Mouse (Mus musculus): ENCODE measurements around the gene Bbs1. TPM values are rescaled to one million over a fixed set of nuclear protein-coding genes. Genes with fewer than 3 reads are reported as not detected.
A peak's percentile ranks its signal among the peaks of the same experiment; 100 is the strongest.

Bbs1 gene
- polyA plus RNA-seq, 1 experiment from 2014 or later = 6.4 TPM

- Histone ChIP-seq H3K27ac (ENCODE audit: low read length) (no peak overlapping the region), H3K4me3 (ENCODE audit: low read depth, low read length) (peak overlapping the region; percentile 55), H3K4me1 (ENCODE audit: control insufficient read depth, insufficient read depth, low read length) (0 out of 2 replicates have a peak, but pooled peaks cover 13% of the 10 kb centered on the region), H3K36me3 (ENCODE audit: control insufficient read depth, insufficient read depth, low read length) (no peaks in the 10 kb centered on the region), H3K9me3 (ENCODE audit: control insufficient read depth, low read depth, low read length) (no peaks in the 10 kb centered on the region), H3K9ac (replicated peaks; ENCODE audit: low read depth, low read length) (peak overlapping the region; percentile 54), H3K27me3 (ENCODE audit: control insufficient read depth, insufficient read depth, low read length) (peaks cover 8% of the 10 kb centered on the region; the same call in 1 of the 2 replicates), H3K4me2 (replicated peaks; ENCODE audit: low read depth, low read length) (peak overlapping the region; percentile 78)
- WGBS = 27% methylated on average over 10 of the region's 10 CpGs
- no peak for ATAC-seq (ENCODE audit: insufficient number of reproducible peaks, insufficient read depth, low FRiP score, low read depth)
These were observed 67.8 kb downstream of the Bbs1 start for GRCm38 (mm10) chr19:4838526-4839140.

DNA sequence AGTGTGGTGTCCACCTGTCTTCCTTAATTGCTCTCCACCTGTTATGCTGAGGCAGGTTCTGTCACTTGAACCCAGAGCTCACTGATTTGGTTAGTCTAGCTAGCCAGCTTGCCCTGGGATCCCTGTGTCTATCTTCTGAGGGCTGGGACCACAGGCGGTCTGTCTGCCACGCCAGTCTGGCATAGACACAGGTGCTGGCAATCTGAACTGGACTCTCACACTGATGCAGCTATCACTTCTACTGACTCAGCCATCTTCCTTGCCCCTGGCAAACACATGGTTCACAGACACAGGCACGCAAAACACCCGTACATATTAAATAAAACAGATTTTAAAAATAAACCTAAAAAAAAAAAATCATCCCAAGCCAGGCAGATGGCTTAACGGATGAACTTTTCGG, 69.4 kb downstream of the Bbs1 start:
- Histone ChIP-seq H3K27ac (ENCODE audit: low read length) (no peak overlapping the region), H3K9ac (replicated peaks; ENCODE audit: low read depth, low read length) (no peak overlapping the region), H3K4me1 (ENCODE audit: control insufficient read depth, insufficient read depth, low read length) (0 out of 2 replicates have a peak, but pooled peaks cover 13% of the 10 kb centered on the region), H3K9me3 (ENCODE audit: control insufficient read depth, low read depth, low read length) (no peaks in the 10 kb centered on the region), H3K4me3 (ENCODE audit: low read depth, low read length) (no peak overlapping the region), H3K27me3 (ENCODE audit: control insufficient read depth, insufficient read depth, low read length) (peaks cover 5% of the 10 kb centered on the region; the same call in 1 of the 2 replicates), H3K36me3 (ENCODE audit: control insufficient read depth, insufficient read depth, low read length) (peaks cover 6% of the 10 kb centered on the region; the same call in 1 of the 2 replicates), H3K4me2 (replicated peaks; ENCODE audit: low read depth, low read length) (no peak overlapping the region)
- WGBS = 94% methylated on average over 6 of the region's 6 CpGs
- ATAC-seq (ENCODE audit: insufficient number of reproducible peaks, insufficient read depth, low FRiP score, low read depth) = no peak

Other genes starting within 250 kb of the Bbs1 start
- gene Gm960, start 208.0 kb downstream of the Bbs1 start, polyA plus RNA-seq (2014; fragmentation: Nextera tagmentation; extraction: Ambion mirVana) = 3.0 and 6.4 TPM in 2 replicates
- 3.7 and 3.9 TPM in 2 replicates for gene Sptbn2, start 195.5 kb downstream of the Bbs1 start, polyA plus RNA-seq (2014; fragmentation: Nextera tagmentation; extraction: Ambion mirVana)
- 72.2 and 79.1 TPM in 2 replicates for gene Rbm4b, start 150.1 kb downstream of the Bbs1 start, polyA plus RNA-seq (2014; fragmentation: Nextera tagmentation; extraction: Ambion mirVana)
- gene Rbm4, start 112.7 kb downstream of the Bbs1 start, polyA plus RNA-seq (2014; fragmentation: Nextera tagmentation; extraction: Ambion mirVana) = 58.0 and 60.7 TPM in 2 replicates
- gene Gm21992, start 95.0 kb downstream of the Bbs1 start, polyA plus RNA-seq (2014; fragmentation: Nextera tagmentation; extraction: Ambion mirVana) = 32.0 and 35.8 TPM in 2 replicates
- 75.9 and 77.7 TPM in 2 replicates for gene Rbm14, start 95.0 kb downstream of the Bbs1 start, polyA plus RNA-seq (2014; fragmentation: Nextera tagmentation; extraction: Ambion mirVana)
- 55.4 and 55.8 TPM in 2 replicates for gene Ccs, start 67.3 kb downstream of the Bbs1 start, polyA plus RNA-seq (2014; fragmentation: Nextera tagmentation; extraction: Ambion mirVana)
- 0.07 TPM in 1 of 2 replicates, not detected in the other for gene Ccdc87, start 67.3 kb downstream of the Bbs1 start, polyA plus RNA-seq (2014; fragmentation: Nextera tagmentation; extraction: Ambion mirVana)
- 22.7 and 30.0 TPM in 2 replicates for gene Ctsf, start 51.5 kb downstream of the Bbs1 start, polyA plus RNA-seq (2014; fragmentation: Nextera tagmentation; extraction: Ambion mirVana)
- 1.8 and 2.1 TPM in 2 replicates for gene Actn3, start 28.7 kb downstream of the Bbs1 start, polyA plus RNA-seq (2014; fragmentation: Nextera tagmentation; extraction: Ambion mirVana)
- gene Zdhhc24, start 28.0 kb downstream of the Bbs1 start, polyA plus RNA-seq (2014; fragmentation: Nextera tagmentation; extraction: Ambion mirVana) = 9.9 and 10.2 TPM in 2 replicates
- 90.1 and 93.8 TPM in 2 replicates for gene Dpp3, start 21.7 kb upstream of the Bbs1 start, polyA plus RNA-seq (2014; fragmentation: Nextera tagmentation; extraction: Ambion mirVana)
- 1.5 and 1.6 TPM in 2 replicates for gene Peli3, start 36.5 kb upstream of the Bbs1 start, polyA plus RNA-seq (2014; fragmentation: Nextera tagmentation; extraction: Ambion mirVana)
- gene Mrpl11, start 55.5 kb upstream of the Bbs1 start, polyA plus RNA-seq (2014; fragmentation: Nextera tagmentation; extraction: Ambion mirVana) = 107 and 115 TPM in 2 replicates
- 0.26 and 0.50 TPM in 2 replicates for gene Npas4, start 83.7 kb upstream of the Bbs1 start, polyA plus RNA-seq (2014; fragmentation: Nextera tagmentation; extraction: Ambion mirVana)
- gene Slc29a2, start 117.2 kb upstream of the Bbs1 start, polyA plus RNA-seq (2014; fragmentation: Nextera tagmentation; extraction: Ambion mirVana) = 3.5 and 4.7 TPM in 2 replicates
- 40.5 and 45.4 TPM in 2 replicates for gene B4gat1, start 132.2 kb upstream of the Bbs1 start, polyA plus RNA-seq (2014; fragmentation: Nextera tagmentation; extraction: Ambion mirVana)
- gene AC124502.3, start 132.3 kb upstream of the Bbs1 start, polyA plus RNA-seq (2014; fragmentation: Nextera tagmentation; extraction: Ambion mirVana) = 0.55 and 1.8 TPM in 2 replicates
- gene Brms1, start 134.7 kb upstream of the Bbs1 start, polyA plus RNA-seq (2014; fragmentation: Nextera tagmentation; extraction: Ambion mirVana) = 43.4 and 45.3 TPM in 2 replicates
- 2.4 and 3.3 TPM in 2 replicates for gene Rin1, start 143.9 kb upstream of the Bbs1 start, polyA plus RNA-seq (2014; fragmentation: Nextera tagmentation; extraction: Ambion mirVana)
- gene Cd248, start 161.4 kb upstream of the Bbs1 start, polyA plus RNA-seq (2014; fragmentation: Nextera tagmentation; extraction: Ambion mirVana) = 88.3 and 90.1 TPM in 2 replicates
- gene Tmem151a, start 178.9 kb upstream of the Bbs1 start, polyA plus RNA-seq (2014; fragmentation: Nextera tagmentation; extraction: Ambion mirVana) = 6.4 and 7.7 TPM in 2 replicates
- 112 and 117 TPM in 2 replicates for gene Yif1a, start 181.9 kb upstream of the Bbs1 start, polyA plus RNA-seq (2014; fragmentation: Nextera tagmentation; extraction: Ambion mirVana)
- 25.8 and 27.3 TPM in 2 replicates for gene Cnih2, start 191.9 kb upstream of the Bbs1 start, polyA plus RNA-seq (2014; fragmentation: Nextera tagmentation; extraction: Ambion mirVana)
- gene Rab1b, start 200.4 kb upstream of the Bbs1 start, polyA plus RNA-seq (2014; fragmentation: Nextera tagmentation; extraction: Ambion mirVana) = 253 TPM in 2 replicates
- 15.7 and 15.9 TPM in 2 replicates for gene Klc2, start 211.9 kb upstream of the Bbs1 start, polyA plus RNA-seq (2014; fragmentation: Nextera tagmentation; extraction: Ambion mirVana)